Mouse (Mus musculus): ENCODE measurements around the gene Mcemp1. TPM values are rescaled to one million over a fixed set of nuclear protein-coding genes. Genes with fewer than 3 reads are reported as not detected.

The Mcemp1 gene
- polyA plus RNA-seq, 1 experiment from 2014 or later, result 0.09 TPM

DNA sequence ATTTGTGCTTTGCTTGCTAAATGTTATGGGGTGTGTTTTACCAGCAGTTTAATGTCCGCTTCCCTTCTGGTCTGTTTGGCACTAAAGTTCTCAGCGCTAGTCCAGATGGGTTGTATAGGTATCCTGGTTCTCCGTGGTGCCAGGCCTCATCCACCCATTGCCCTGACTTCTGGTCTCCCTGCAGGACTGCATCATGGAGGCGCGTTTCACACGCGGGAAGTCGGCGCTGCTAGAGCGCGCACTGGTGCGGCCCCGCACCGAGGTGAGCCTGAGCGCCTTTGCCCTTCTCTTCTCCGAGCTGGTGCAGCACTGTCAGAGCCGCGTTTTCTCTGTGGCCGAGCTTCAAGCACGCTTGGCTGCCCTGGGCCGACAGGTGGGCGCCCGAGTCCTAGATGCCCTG lies 13.3 kb downstream of the Mcemp1 start:
- WGBS, result 96% methylated on average over 23 of the region's 23 CpGs

GRCm38 (mm10) chr8:3679236-3679635 lies 13.7 kb downstream of the Mcemp1 start:
- Histone ChIP-seq H3K27me3 (ENCODE audit: poor library complexity, severe bottlenecking) (no peaks in the 10 kb centered on the region), H3K4me3 (no peak overlapping the region), H3K9me3 (peaks cover 3% of the 10 kb centered on the region; the same call in 1 of the 2 replicates), H3K27ac (no peak overlapping the region), H3K36me3 (replicated peaks) (peaks cover 49% of the 10 kb centered on the region), H3K4me1 (peaks cover 19% of the 10 kb centered on the region)
- no peak for DNase-seq (ENCODE audit: extremely low spot score, low spot score)
- WGBS, result 96% methylated on average over 23 of the region's 23 CpGs

More for the DNA sequence above, 13.3 kb downstream of the Mcemp1 start:
- peaks cover 3% of the 10 kb centered on the region; the same call in 1 of the 2 replicates for H3K9me3 ChIP-seq
- peaks cover 49% of the 10 kb centered on the region for H3K36me3 ChIP-seq (replicated peaks)
- no peaks in the 10 kb centered on the region for H3K27me3 ChIP-seq (ENCODE audit: poor library complexity, severe bottlenecking)
- H3K4me1 ChIP-seq, result peaks cover 19% of the 10 kb centered on the region
- no peak for DNase-seq (ENCODE audit: extremely low spot score, low spot score)
- no peak overlapping the region for H3K27ac ChIP-seq
- H3K4me3 ChIP-seq, result no peak overlapping the region

DNA sequence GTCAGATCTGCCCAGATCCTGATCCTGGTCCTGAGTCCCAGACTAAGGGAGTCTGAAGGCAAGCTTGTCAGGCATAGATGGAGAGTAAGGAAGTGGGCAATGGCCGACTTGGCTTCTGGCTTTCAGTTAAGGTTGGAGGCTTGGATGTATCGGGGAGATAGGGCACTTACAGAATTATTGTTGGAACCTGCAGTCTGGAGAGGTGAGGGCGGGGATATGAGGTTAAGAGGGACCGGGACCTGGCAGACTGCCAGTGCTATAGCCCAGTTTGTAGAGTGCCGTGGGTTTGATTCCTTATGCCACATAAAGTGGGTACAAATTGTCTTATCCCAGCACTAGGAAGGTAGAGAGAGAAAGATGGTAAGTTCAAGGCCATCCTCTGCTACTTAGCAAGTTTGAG lies 14.1 kb downstream of the Mcemp1 start:
- Histone ChIP-seq H3K9me3 (peaks cover 3% of the 10 kb centered on the region; the same call in 1 of the 2 replicates), H3K36me3 (replicated peaks) (peaks cover 49% of the 10 kb centered on the region), H3K27ac (no peak overlapping the region), H3K4me3 (no peak overlapping the region), H3K27me3 (ENCODE audit: poor library complexity, severe bottlenecking) (no peaks in the 10 kb centered on the region), H3K4me1 (peaks cover 19% of the 10 kb centered on the region)
- no peak for DNase-seq (ENCODE audit: extremely low spot score, low spot score)
- WGBS, result 96% methylated on average over 5 of the region's 5 CpGs

- Histone ChIP-seq H3K4me1 (peaks cover 9% of the 10 kb centered on the region), H3K4me3 (no peak overlapping the region), H3K27me3 (ENCODE audit: poor library complexity, severe bottlenecking) (no peaks in the 10 kb centered on the region), H3K9me3 (peaks cover 3% of the 10 kb centered on the region; the same call in 1 of the 2 replicates), H3K36me3 (replicated peaks) (peaks cover 49% of the 10 kb centered on the region), H3K27ac (no peak overlapping the region)
- WGBS, result 92% methylated on average over 5 of the region's 5 CpGs
- DNase-seq (ENCODE audit: extremely low spot score, low spot score), result no peak
These were observed 16.9 kb downstream of the Mcemp1 start for GRCm38 (mm10) chr8:3682435-3682834.

- DNase-seq (ENCODE audit: extremely low spot score, low spot score), result no peak
- Histone ChIP-seq H3K27me3 (ENCODE audit: poor library complexity, severe bottlenecking) (no peaks in the 10 kb centered on the region), H3K9me3 (peaks cover 3% of the 10 kb centered on the region; the same call in 1 of the 2 replicates), H3K4me3 (no peak overlapping the region), H3K27ac (no peak overlapping the region), H3K4me1 (no peaks in the 10 kb centered on the region), H3K36me3 (replicated peaks) (peaks cover 46% of the 10 kb centered on the region)
- WGBS, result 77% methylated on average over 6 of the region's 6 CpGs
These were observed 18.0 kb downstream of the Mcemp1 start for GRCm38 (mm10) chr8:3683408-3684176.

- H3K36me3 ChIP-seq (replicated peaks), result peaks cover 36% of the 10 kb centered on the region
- no peak overlapping the region for H3K27ac ChIP-seq
- no peak overlapping the region for H3K4me3 ChIP-seq
These were observed 19.0 kb downstream of the Mcemp1 start for GRCm38 (mm10) chr8:3684530-3684929.

DNA sequence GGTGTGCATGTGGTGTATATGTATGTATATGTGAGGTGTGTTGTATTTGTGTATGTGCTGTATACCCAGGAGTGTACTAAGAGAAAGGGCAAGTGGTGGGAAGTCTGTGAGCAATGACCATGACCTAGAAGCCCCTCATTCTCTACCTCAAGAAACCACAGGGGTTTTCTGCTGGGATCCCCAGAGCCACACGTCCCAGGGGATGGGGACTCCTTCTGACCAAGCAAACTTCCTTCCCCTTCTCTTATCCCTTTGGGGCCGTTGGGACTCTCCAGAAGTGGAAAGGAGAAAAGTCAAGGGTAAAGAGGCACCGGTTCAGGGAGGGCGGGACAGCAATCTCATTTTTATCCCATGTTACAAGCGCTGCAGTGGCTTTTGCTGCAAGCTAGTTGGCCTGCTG lies 19.9 kb downstream of the Mcemp1 start:
- Histone ChIP-seq H3K36me3 (replicated peaks) (peaks cover 27% of the 10 kb centered on the region), H3K4me3 (no peak overlapping the region), H3K27me3 (ENCODE audit: poor library complexity, severe bottlenecking) (no peaks in the 10 kb centered on the region), H3K4me1 (no peaks in the 10 kb centered on the region), H3K9me3 (no peaks in the 10 kb centered on the region), H3K27ac (no peak overlapping the region)
- DNase-seq (ENCODE audit: extremely low spot score, low spot score), result no peak
- WGBS, result 78% methylated on average over 5 of the region's 5 CpGs

More at GRCm38 (mm10) chr8:3684530-3684929, 19.0 kb downstream of the Mcemp1 start:
- Histone ChIP-seq H3K27me3 (ENCODE audit: poor library complexity, severe bottlenecking) (no peaks in the 10 kb centered on the region), H3K9me3 (no peaks in the 10 kb centered on the region), H3K4me1 (no peaks in the 10 kb centered on the region)
- no peak for DNase-seq (ENCODE audit: extremely low spot score, low spot score)

DNA sequence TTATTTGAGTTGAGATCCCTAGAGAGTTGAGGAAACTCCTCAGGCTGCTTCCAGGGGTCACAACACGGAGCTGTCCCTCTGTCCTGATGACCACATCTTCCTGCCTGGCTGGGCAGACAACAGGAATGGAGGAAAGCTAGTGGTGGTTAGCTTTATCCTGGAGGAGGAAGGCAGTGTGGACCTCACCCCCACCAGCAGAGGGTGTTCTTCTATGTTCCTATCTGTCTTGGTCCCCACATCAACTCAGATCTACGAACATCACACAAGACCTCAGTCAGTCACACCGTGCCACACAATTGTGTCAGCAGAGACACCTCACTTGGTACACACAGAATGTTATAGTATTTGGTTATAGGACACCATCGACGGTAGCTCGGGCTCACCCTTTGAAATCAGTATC lies 22.0 kb downstream of the Mcemp1 start:
- peaks cover 6% of the 10 kb centered on the region for H3K36me3 ChIP-seq (replicated peaks)
- DNase-seq (ENCODE audit: extremely low spot score, low spot score), result no peak
- WGBS, result 79% methylated on average over 6 of the region's 6 CpGs

DNA sequence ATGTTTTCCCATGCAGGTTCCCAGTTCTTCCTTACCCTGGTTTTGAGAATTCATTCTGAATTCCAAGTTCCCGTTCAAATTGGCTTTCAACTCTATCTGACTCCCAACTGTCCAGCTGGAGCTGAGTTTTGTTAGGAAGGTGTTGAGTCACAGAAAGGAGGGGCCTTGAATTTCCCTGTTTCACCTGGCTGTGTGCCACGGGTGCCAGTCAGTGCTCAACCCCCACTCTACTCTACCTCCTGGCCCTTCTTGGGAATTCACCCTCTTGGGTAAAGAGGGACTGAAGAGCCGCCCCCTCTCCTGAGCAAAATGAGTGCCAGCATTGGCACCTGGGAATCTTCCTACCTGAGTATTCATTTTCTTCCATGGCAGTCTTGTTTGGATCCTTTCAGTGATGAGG lies 25.2 kb downstream of the Mcemp1 start:
- Histone ChIP-seq H3K4me3 (no peak overlapping the region), H3K36me3 (replicated peaks) (no peaks in the 10 kb centered on the region), H3K27ac (no peak overlapping the region), H3K27me3 (ENCODE audit: poor library complexity, severe bottlenecking) (no peaks in the 10 kb centered on the region), H3K4me1 (no peaks in the 10 kb centered on the region), H3K9me3 (peaks cover 3% of the 10 kb centered on the region; the same call in 1 of the 2 replicates)
- DNase-seq (ENCODE audit: extremely low spot score, low spot score), result no peak
- 80% methylated on average over 3 of the region's 3 CpGs for WGBS

More for the DNA sequence above, 22.0 kb downstream of the Mcemp1 start:
- Histone ChIP-seq H3K27me3 (ENCODE audit: poor library complexity, severe bottlenecking) (no peaks in the 10 kb centered on the region), H3K4me1 (no peaks in the 10 kb centered on the region), H3K9me3 (0 out of 2 replicates have a peak, but pooled peaks cover 3% of the 10 kb centered on the region), H3K27ac (no peak overlapping the region), H3K4me3 (no peak overlapping the region)

- Histone ChIP-seq H3K4me1 (no peaks in the 10 kb centered on the region), H3K27ac (no peak within 1 kb of the TSS), H3K9me3 (peaks cover 3% of the 10 kb centered on the region), H3K27me3 (ENCODE audit: poor library complexity, severe bottlenecking) (no peaks in the 10 kb centered on the region), H3K36me3 (replicated peaks) (no peaks in the 10 kb centered on the region), H3K4me3 (no peak within 1 kb of the TSS)
- 87% methylated on average over 3 of the region's 3 CpGs for WGBS
- DNase-seq (ENCODE audit: extremely low spot score, low spot score), result no peak
These were observed 28.6 kb downstream of the Mcemp1 start, which contains the start of gene Fcer2a for GRCm38 (mm10) chr8:3694121-3694520. Gene Fcer2a, minus strand, starts transcription at chr8:3694175.

- no peaks in the 10 kb centered on the region for H3K4me1 ChIP-seq
- H3K36me3 ChIP-seq (replicated peaks), result no peaks in the 10 kb centered on the region
- no peak overlapping the region for H3K27ac ChIP-seq
- H3K4me3 ChIP-seq, result no peak overlapping the region
- DNase-seq (ENCODE audit: extremely low spot score, low spot score), result no peak
- H3K9me3 ChIP-seq, result no peaks in the 10 kb centered on the region; the same call in 1 of the 2 replicates
- H3K27me3 ChIP-seq (ENCODE audit: poor library complexity, severe bottlenecking), result no peaks in the 10 kb centered on the region
- 90% methylated on average over 1 of the region's 1 CpGs for WGBS
These were observed 35.9 kb downstream of the Mcemp1 start for GRCm38 (mm10) chr8:3701491-3701890.

- Histone ChIP-seq H3K36me3 (replicated peaks) (no peaks in the 10 kb centered on the region), H3K9me3 (0 out of 2 replicates have a peak, but pooled peaks cover 5% of the 10 kb centered on the region), H3K4me3 (no peak overlapping the region), H3K27me3 (ENCODE audit: poor library complexity, severe bottlenecking) (no peaks in the 10 kb centered on the region), H3K27ac (no peak overlapping the region), H3K4me1 (no peaks in the 10 kb centered on the region)
- WGBS, result 59% methylated on average over 4 of the region's 4 CpGs
- no peak for DNase-seq (ENCODE audit: extremely low spot score, low spot score)
These were observed 40.2 kb downstream of the Mcemp1 start for GRCm38 (mm10) chr8:3705711-3706110.

- no peak overlapping the region for H3K4me3 ChIP-seq
- no peaks in the 10 kb centered on the region for H3K36me3 ChIP-seq (replicated peaks)
- H3K4me1 ChIP-seq, result no peaks in the 10 kb centered on the region
- no peaks in the 10 kb centered on the region for H3K27me3 ChIP-seq (ENCODE audit: poor library complexity, severe bottlenecking)
- no peak overlapping the region for H3K27ac ChIP-seq
- 81% methylated on average over 7 of the region's 7 CpGs for WGBS
- 0 out of 2 replicates have a peak, but pooled peaks cover 5% of the 10 kb centered on the region for H3K9me3 ChIP-seq
- DNase-seq (ENCODE audit: extremely low spot score, low spot score), result no peak
These were observed 42.1 kb downstream of the Mcemp1 start for GRCm38 (mm10) chr8:3707611-3708010.

Data from forebrain, embryonic 10.5 days (tissue).